Mouse (Mus musculus) v-Abl transformed pro-B cells (cell line): ENCODE results near the gene Mtfr1l.

ENCODE experiments used
- in situ Hi-C, 2 experiments: fragments of 400-800 bp; cut with MboI; formaldehyde crosslinking; loops; one replicate each; pipeline ENCODE4 v1.15.1; 2025; ENCODE audit not compliant: unreplicated experiment in 2 of 2

Mtfr1l gene

DNA sequence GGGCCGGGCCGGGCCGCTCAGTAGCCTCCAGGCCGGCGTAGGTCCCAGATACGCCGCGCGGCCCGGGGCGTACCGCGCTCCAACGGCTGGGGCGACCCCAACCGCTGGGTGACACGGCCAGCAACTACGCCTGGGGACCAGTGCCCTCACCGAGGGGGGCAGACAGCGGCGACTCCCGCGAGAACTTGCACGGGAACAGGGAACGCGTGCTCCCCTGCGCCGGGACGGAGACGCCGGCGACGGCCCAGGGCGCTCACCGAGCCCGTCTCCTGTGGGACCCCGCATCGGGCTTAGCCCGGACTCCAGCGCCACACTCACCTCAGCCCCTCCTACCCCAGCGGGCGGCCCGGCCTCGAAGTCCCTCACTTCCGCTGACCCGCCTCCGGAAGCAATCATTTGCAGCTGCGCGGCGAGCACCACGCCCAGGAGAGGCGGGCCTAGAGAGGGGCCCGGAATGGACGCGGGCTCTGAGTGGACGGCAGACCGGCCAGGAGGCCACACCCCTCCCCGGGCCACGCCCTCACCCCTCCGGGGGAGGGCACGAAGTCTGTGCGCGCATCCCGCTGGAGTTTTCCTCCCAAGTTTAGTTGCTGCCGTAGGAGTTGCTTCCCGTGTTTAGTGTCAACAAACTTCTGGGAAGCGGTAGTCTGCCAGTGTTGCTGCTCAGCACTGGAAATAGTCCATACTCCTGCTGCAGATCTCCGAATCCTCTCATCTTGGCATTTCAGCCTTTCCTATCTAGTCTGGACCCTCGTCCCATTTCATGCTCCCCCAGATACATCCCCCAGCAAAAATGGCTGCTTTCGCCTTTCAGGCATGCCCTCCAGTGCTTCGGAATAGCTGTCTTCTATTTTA, at the start of gene Mtfr1l:
Mtfr1l (minus strand) TSS at position 456 of the 855 bp plus-strand sequence.
- in situ Hi-C loops, result no loop called here

GRCm38 (mm10) chr4:134583513-134583912, 48.3 kb upstream of the Mtfr1l start:
- in situ Hi-C loops, result loop anchor here in 1 of 2 experiments (5.0 kb wide), 1 partner anchor 41 kb away; no protein-coding TSS in a partner anchor

GRCm38 (mm10) chr4:134581365-134581764, 46.2 kb upstream of the Mtfr1l start:
- in situ Hi-C loops, result loop anchor here in 1 of 2 experiments (5.0 kb wide), 1 partner anchor 39 kb away; no protein-coding TSS in a partner anchor

DNA sequence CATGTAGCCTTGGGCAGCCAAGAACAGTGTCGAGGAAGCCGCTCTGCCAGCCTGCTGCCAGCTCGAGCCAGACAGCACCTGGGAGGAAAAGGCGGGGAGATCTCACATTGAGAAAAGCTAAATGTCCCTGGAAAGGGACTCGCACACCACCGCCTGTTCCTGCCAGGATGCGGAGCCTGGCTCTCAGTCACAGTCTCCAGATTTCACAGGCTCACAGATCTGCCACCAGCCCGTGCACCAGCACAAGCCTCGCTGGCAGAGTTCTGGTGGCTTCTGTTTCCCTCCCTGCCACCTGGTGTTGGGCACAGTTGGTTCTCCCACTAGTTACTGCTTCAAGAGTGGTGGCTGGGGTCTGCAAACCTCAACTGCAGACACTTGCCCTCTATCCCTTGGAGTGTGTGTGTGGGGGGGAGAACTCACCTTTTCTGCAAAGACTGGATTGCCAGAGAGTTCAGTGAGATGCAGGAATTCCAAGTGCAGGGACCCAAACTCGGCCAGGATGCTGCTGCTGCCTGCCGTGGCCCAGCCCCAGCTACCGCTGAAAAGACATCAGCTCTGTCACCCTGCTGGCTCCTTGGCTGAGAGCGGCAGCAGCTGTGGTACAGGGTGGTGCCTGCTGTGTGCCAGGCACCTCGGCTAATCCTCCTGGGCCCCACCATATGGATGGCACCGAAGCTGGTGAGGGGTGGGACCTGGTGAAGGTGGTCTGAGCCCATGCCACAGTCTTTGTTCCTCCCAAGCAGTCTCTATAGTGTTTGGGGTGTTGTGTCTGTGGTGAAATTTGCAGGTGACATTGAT, 45.4 kb upstream of the Mtfr1l start:
- in situ Hi-C loops, result loop anchor here in 1 of 2 experiments (5.0 kb wide), 1 partner anchor 38 kb away; no protein-coding TSS in a partner anchor

DNA sequence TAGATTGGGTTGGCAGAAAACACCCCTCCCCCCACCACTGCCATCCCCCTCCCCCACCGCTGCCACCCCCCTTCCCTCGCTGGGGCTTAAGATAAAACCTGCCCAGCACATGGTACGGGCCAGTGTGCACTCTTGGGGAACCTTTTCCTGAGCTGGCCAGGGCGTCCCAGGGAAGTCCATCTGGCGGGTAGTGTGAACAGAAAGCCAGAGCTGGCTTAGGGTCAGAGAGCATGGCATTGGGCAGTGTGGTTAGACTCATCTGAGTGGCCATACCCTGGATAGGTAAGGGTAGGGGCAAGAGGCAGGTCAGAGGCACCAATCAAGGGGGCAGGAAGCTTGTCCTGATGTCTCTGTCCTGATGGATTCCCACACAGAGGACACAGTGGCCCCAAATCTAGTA, 44.4 kb upstream of the Mtfr1l start:
- in situ Hi-C loops, result loop anchor here in 1 of 2 experiments (5.0 kb wide), 1 partner anchor 37 kb away; no protein-coding TSS in a partner anchor

DNA sequence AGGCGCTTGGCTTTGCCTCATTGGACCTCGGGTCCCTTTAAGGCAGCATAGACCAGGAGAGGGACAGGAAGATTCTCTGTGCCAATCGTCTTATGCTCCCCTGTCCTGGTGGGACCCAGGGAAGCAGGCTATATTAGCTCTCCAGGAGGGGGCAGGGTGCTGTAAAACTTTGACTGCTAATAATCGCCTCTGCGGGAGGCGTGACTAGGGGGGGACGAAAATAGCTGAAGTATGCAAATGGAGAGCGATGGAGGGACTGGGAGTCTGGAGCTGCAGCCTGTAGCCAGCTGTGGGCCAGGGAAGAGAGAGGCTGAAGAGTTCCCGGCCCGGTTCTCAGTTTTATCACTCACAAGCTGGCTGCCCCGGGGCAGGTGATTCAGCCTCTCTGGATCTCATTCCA, 44.0 kb upstream of the Mtfr1l start:
- in situ Hi-C loops, result no loop called here

DNA sequence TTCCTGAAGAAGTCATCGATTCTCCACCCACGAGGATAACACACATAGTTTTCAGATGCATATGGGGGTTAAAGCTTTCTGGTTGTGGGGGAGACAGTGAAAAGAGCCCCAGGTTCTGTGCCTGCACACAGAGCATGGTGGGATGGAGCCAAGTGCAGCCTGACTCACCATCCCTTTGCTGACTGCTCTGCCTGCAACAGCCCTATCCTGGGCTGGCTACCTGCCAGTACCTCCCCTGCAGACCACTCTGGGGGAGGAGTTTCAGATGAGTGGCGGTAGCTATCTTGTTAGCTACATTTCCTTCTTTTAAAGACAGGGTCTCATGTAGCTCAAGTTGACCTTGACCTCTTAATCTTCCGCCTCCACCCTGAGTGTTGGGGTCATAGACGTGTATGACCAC, 43.2 kb upstream of the Mtfr1l start:
- in situ Hi-C loops, result no loop called here

DNA sequence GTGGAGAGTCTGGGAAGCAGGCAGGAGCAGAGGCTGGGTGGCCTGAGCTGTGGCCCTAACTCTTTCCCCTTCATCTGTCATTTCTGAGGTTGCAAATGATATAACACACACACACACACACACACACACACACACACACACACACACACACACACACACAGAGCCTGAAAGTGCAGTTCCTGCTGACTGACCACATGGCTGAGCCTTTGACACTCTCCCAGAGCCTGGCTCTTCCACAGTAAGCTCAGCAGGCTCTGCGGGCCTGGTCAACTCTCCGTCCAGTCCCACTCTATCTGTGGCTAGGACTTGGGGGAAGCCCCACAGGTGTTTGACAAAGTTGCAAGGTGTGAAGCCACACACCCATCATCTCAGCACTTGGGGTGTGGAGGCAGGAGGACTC, 42.1 kb upstream of the Mtfr1l start:
- in situ Hi-C loops, result no loop called here

DNA sequence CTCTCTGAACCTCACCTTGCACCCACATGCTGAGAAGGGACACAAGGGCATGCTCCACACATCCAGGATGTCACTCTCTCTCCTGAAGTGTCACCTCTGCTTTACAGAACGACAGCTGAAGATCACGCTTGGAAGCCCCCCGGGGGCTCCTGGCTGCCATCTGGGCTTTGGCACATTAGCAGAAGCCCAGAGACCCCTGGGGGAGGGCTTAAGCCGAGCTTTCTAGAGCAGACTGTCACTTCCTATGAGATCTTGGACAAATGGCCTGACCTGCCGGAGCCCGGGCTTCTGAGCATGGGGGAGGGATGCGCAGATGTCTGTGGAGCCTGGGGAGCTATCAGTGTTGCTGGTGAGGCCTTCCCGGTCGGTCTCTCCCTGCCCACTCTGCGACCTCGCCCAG, 40.3 kb upstream of the Mtfr1l start:
- in situ Hi-C loops, result no loop called here

DNA sequence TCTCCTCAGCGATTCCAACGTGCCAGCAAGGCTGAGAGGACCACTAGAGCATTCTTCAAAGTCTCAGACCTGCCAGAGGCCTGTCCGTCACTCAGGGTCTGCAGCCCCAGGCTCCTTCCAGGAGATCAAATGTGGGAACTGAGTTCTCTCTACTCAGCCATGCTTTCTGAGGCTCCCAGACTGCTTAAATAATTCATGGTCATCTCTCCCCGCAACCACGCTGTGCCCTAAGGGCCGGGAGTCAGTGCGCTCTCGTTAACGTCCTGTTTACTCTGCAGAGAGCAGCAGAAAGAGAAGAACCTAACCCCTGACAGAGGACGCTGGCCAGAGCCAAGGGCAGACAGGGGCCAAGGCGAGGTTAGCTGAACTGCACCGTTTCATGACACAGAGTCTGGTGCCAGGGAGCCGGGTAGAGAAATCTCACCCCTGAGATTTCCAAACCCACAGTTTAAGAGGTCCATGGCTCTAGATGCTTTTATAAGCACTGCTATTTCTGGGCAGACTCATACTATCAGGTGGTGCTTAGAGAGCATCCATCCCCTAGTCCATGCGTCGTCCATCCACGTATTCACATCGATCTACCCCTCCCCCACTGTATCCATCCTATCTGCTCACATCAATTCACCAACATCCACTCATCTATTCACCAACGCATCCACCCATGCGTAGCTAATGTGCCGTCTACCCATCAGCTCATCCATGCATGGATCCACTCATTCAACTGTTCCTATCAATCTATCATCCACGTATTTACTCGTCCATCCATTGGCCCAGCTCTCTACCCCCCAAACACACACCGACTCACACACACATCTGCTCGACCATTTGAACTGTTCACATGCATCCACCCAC, 37.5 kb upstream of the Mtfr1l start:
- in situ Hi-C loops, result no loop called here

- in situ Hi-C loops, result no loop called here
Measured at GRCm38 (mm10) chr4:134570704-134571451, 35.7 kb upstream of the Mtfr1l start.

DNA sequence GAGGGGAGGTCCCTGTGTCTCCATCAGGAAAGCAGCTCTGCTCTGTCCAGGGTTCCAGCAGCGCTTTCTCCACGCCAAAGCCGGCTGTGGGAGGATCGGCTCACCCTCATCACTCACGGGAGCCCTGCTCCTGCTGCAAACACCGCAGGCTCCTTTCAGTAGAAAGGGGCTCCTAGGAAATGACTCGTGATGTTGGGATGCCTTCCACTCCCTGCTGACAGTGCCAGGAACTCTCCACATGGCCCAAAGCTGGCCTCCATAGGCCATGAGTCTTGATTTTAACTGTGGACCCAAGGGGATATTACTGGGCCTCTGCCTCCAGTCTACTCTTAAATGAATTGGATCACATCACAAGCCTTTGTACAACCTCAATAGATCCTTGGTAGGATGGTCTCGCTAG, 34.6 kb upstream of the Mtfr1l start:
- in situ Hi-C loops, result loop anchor here in 1 of 2 experiments (10.0 kb wide), 1 partner anchor 235 kb away; no protein-coding TSS in a partner anchor

DNA sequence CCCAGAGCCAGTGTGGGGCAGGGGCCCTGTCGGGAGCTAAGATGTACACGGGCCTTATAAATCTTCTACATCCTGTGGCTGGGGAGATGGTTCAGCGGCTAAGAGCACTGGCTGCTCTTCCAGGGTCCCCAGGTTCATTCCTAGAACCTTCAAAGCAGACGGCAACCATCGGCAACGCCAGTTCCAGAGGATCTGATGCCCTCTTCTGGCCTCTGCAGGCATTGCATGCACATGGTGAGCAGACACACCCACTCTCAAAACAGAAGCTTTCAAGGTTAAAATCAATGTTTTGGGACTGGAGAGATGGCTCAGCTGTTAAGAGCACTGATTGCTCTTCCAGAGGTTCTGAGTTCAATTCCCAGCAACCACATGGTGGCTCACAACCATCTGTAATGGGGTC, 34.0 kb upstream of the Mtfr1l start:
- in situ Hi-C loops, result loop anchor here in 1 of 2 experiments (10.0 kb wide), 1 partner anchor 236 kb away; no protein-coding TSS in a partner anchor

GRCm38 (mm10) chr4:134567377-134568226, 32.4 kb upstream of the Mtfr1l start:
- in situ Hi-C loops, result loop anchor here in 1 of 2 experiments (10.0 kb wide), 1 partner anchor 237 kb away; no protein-coding TSS in a partner anchor

GRCm38 (mm10) chr4:134564093-134564492, 28.9 kb upstream of the Mtfr1l start:
- in situ Hi-C loops, result loop anchor here in 1 of 2 experiments (10.0 kb wide), 1 partner anchor 241 kb away; no protein-coding TSS in a partner anchor

GRCm38 (mm10) chr4:134563624-134564023, 28.4 kb upstream of the Mtfr1l start:
- in situ Hi-C loops, result loop anchor here in 1 of 2 experiments (10.0 kb wide), 1 partner anchor 241 kb away; no protein-coding TSS in a partner anchor

- in situ Hi-C loops, result loop anchor here in 1 of 2 experiments (10.0 kb wide), 1 partner anchor 243 kb away; no protein-coding TSS in a partner anchor
Measured at GRCm38 (mm10) chr4:134562014-134562413, 26.8 kb upstream of the Mtfr1l start.

DNA sequence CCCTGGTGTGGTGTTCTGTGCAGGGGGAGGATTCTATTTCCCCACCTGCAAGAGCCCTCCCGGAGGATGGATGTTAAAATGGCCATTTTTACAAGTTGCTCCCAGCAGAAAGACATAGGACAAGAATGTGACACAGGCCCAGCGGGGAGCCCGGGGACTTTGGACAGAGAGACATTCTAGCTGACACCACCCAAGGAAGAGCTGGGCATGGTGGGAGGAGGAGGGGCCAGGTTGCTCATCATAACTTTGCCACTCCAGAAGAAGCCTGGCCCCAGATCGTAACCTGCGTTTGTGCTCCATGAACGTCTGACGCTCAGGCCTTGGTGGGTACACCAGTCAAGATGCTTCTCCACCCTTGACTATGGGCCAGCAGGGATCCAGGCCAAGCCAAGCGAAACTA, 25.5 kb upstream of the Mtfr1l start:
- in situ Hi-C loops, result loop anchor here in 1 of 2 experiments (10.0 kb wide), 1 partner anchor 244 kb away; no protein-coding TSS in a partner anchor
